ENCODE assay signal across 28 mouse cellular contexts in genomic region chr11:9146115-9146514, GRCm38 (mm10). TPM values are rescaled to one million over a fixed set of nuclear protein-coding genes. Genes with fewer than 3 reads are reported as not detected.
"Had no signal": no experiment of that assay in that cellular context is flagged by ENCODE, and none has a peak within 500 bp of the region (broad histone marks: within the 10 kb centered on the region; RNA-seq: fewer than 3 reads in every experiment).

No protein-coding gene starts in this region.

- ATAC-seq: forebrain, embryonic 13.5 days; forebrain, embryonic 14.5 days; forebrain, embryonic 15.5 days; forebrain, embryonic 16.5 days; forebrain, postnatal 0 days had no signal

- H3K27ac ChIP-seq: embryonic facial prominence, embryonic 10.5 days; embryonic facial prominence, embryonic 12.5 days; embryonic facial prominence, embryonic 13.5 days; embryonic facial prominence, embryonic 15.5 days; forebrain, embryonic 10.5 days; forebrain, embryonic 12.5 days; forebrain, embryonic 13.5 days; forebrain, embryonic 15.5 days; gastrocnemius, adult 2 months; heart, adult 2 months; heart, embryonic 10.5 days had no signal

- H3K27me3 ChIP-seq: embryonic facial prominence, embryonic 12.5 days; embryonic facial prominence, embryonic 13.5 days; embryonic facial prominence, embryonic 15.5 days; forebrain, embryonic 12.5 days; forebrain, embryonic 13.5 days; forebrain, embryonic 15.5 days had no signal

- H3K4me2 ChIP-seq: embryonic facial prominence, embryonic 12.5 days; embryonic facial prominence, embryonic 13.5 days; embryonic facial prominence, embryonic 15.5 days; forebrain, embryonic 12.5 days; forebrain, embryonic 13.5 days; forebrain, embryonic 15.5 days had no signal

- DNase-seq: cerebellum, adult 9-11 months; cerebellum, postnatal 10 days; cerebellum, postnatal 14 days; cerebellum, postnatal 25 days; cerebellum, postnatal 36 days; embryo, embryonic 11 days; forebrain, postnatal 0 days; gastrocnemius, adult 2 months; gastrocnemius, postnatal 10 days; gastrocnemius, postnatal 14 days; gastrocnemius, postnatal 25 days; gastrocnemius, postnatal 36 days; heart, adult 18-20 months; heart, adult 2 months had no signal

- H3K9me3 ChIP-seq: embryonic facial prominence, embryonic 10.5 days; embryonic facial prominence, embryonic 12.5 days; embryonic facial prominence, embryonic 13.5 days; embryonic facial prominence, embryonic 15.5 days; forebrain, embryonic 10.5 days; forebrain, embryonic 12.5 days; forebrain, embryonic 13.5 days; forebrain, embryonic 15.5 days; heart, embryonic 10.5 days had no signal

- H3K4me1 ChIP-seq: embryonic facial prominence, embryonic 10.5 days; embryonic facial prominence, embryonic 12.5 days; embryonic facial prominence, embryonic 13.5 days; embryonic facial prominence, embryonic 15.5 days; forebrain, embryonic 10.5 days; forebrain, embryonic 12.5 days; forebrain, embryonic 13.5 days; forebrain, embryonic 15.5 days; heart, embryonic 10.5 days had no signal

- H3K36me3 ChIP-seq: embryonic facial prominence, embryonic 10.5 days; embryonic facial prominence, embryonic 12.5 days; embryonic facial prominence, embryonic 13.5 days; embryonic facial prominence, embryonic 15.5 days; forebrain, embryonic 10.5 days; forebrain, embryonic 12.5 days; forebrain, embryonic 15.5 days; heart, embryonic 10.5 days had no signal

- H3K9ac ChIP-seq: embryonic facial prominence, embryonic 12.5 days; embryonic facial prominence, embryonic 13.5 days; embryonic facial prominence, embryonic 15.5 days; forebrain, embryonic 12.5 days; forebrain, embryonic 13.5 days; forebrain, embryonic 15.5 days; forebrain, postnatal 0 days had no signal

- H3K4me3 ChIP-seq: embryonic facial prominence, embryonic 10.5 days; embryonic facial prominence, embryonic 12.5 days; embryonic facial prominence, embryonic 13.5 days; embryonic facial prominence, embryonic 15.5 days; erythroblast, embryonic 14.5 days; forebrain, embryonic 10.5 days; forebrain, embryonic 12.5 days; forebrain, embryonic 13.5 days; forebrain, embryonic 15.5 days; gastrocnemius, adult 2 months; heart, adult 2 months; heart, embryonic 10.5 days had no signal

RNA-seq across cellular contexts. Expression of gene Upp1, which starts 28.2 kb away (rescaled TPM):
- total RNA-seq: granulocyte monocyte progenitor cell, adult 5-6 weeks had no signal
- polyA plus RNA-seq: erythroblast, embryonic 14.5 days had no signal

RNA-seq across cellular contexts. Expression of gene Abca13, which starts 45.6 kb away (rescaled TPM):
- total RNA-seq: gastrocnemius, adult 2 months; gastrocnemius, adult 8-10 months; gastrocnemius, postnatal 14 days; gastrocnemius, postnatal 25 days; gastrocnemius, postnatal 36 days; heart, adult 2 months had no signal
- polyA plus RNA-seq: erythroblast, embryonic 14.5 days; forebrain, embryonic 16.5 days; heart, embryonic 10.5 days had no signal
